Mouse (Mus musculus): Measurements from ENCODE around the gene Slc11a2.

DNA sequence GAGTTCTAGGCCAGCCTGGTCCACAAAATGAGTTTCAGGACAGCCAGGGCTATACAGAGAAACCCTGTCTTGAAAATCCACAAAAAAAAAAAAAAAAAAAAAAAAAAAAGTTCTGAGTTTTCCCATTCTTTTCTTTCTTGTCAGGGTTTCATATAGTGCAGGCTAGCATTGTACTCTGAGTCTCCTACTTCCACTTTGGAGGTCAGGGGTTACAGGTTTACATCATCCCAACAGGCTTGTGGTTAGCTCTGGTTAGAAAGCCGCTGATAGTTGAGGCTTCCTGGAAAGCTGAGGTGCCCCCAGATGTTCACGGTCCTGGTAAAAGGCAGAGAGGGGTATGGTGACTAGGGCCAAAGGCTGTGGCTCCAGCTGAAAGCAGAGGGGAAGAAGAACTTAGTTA is 22.0 kb upstream of the Slc11a2 start:
- TF ChIP-seq CTCF (IDR thresholded peaks at IDR 0.05; ENCODE audit: low read depth) (no peak), EP300 (IDR thresholded peaks at IDR 0.05; ENCODE audit: low read depth) (no peak)

All from liver, postnatal 0 days (tissue).